Comparison of ENCODE assay signal across 11 mouse cellular contexts in genomic region chr13:40855266-40855665, GRCm38 (mm10). TPM values are rescaled to one million over a fixed set of nuclear protein-coding genes. Genes with fewer than 3 reads are reported as not detected.
A peak's percentile ranks its signal among the peaks of the same experiment; 100 is the strongest.
DNase-seq lines count a peak whose midpoint lies in the region; ATAC-seq and TF ChIP-seq lines count a peak whose summit lies in the region.
"Had no signal": no experiment of that assay in that cellular context is flagged by ENCODE, and none has a peak within 500 bp of the region (broad histone marks: within the 10 kb centered on the region; RNA-seq: fewer than 3 reads in every experiment).

No protein-coding gene starts in this region.

- no peak for TF ChIP-seq CTCF in lung, embryonic 14.5 days (IDR thresholded peaks at IDR 0.05; ENCODE audit: low read depth)

- DNase-seq in embryonic facial prominence, embryonic 10.5 days (ENCODE audit: low spot score), result no peak
- no peak for DNase-seq in lung, embryonic 14.5 days
- no peak for DNase-seq in lung, postnatal 4 days
- DNase-seq in kidney, adult 9 months, result peak; percentile 81
- no peak for DNase-seq in c-Kit-positive CD71-positive TER-119-positive erythroid progenitor cells, embryonic 14.5 days (ENCODE audit: low spot score)
- no peak for DNase-seq in adrenal gland, postnatal 10 days
- DNase-seq: cerebellum, adult 8-10 months had no signal

- no peak overlapping the region for H3K27ac ChIP-seq in embryonic facial prominence, embryonic 12.5 days
- no peak overlapping the region for H3K27ac ChIP-seq in embryonic facial prominence, embryonic 10.5 days (replicated peaks)
- no peak overlapping the region for H3K27ac ChIP-seq in lung, embryonic 14.5 days (ENCODE audit: low read depth)
- H3K27ac ChIP-seq in liver, embryonic 16.5 days (ENCODE audit: low read length), result peak overlapping the region; percentile 56
- H3K27ac ChIP-seq: midbrain, embryonic 15.5 days had no signal

- no peaks in the 10 kb centered on the region for H3K27me3 ChIP-seq in embryonic facial prominence, embryonic 12.5 days
- no peaks in the 10 kb centered on the region; the same call in 1 of the 2 replicates for H3K27me3 ChIP-seq in embryonic facial prominence, embryonic 10.5 days (replicated peaks; ENCODE audit: low read depth, poor library complexity, severe bottlenecking)
- H3K27me3 ChIP-seq in lung, embryonic 14.5 days (ENCODE audit: insufficient read depth, low read length), result no peaks in the 10 kb centered on the region
- no peaks in the 10 kb centered on the region for H3K27me3 ChIP-seq in liver, embryonic 16.5 days (ENCODE audit: control insufficient read depth, insufficient read depth, low read depth, low read length)
- H3K27me3 ChIP-seq: midbrain, embryonic 15.5 days had no signal

- 69% methylated on average over 6 of the region's 6 CpGs for WGBS in embryonic facial prominence, embryonic 12.5 days
- WGBS in embryonic facial prominence, embryonic 10.5 days, result 66% methylated on average over 6 of the region's 6 CpGs
- WGBS in lung, embryonic 14.5 days, result 69% methylated on average over 6 of the region's 6 CpGs
- WGBS in liver, embryonic 16.5 days (ENCODE audit: insufficient replicate concordance), result 64% methylated on average over 6 of the region's 6 CpGs

- H3K4me3 ChIP-seq in embryonic facial prominence, embryonic 12.5 days, result no peak overlapping the region
- no peak overlapping the region for H3K4me3 ChIP-seq in embryonic facial prominence, embryonic 10.5 days
- H3K4me3 ChIP-seq in lung, embryonic 14.5 days (ENCODE audit: low read depth, low read length), result peak overlapping the region; percentile 37; the same call in 1 of the 2 replicates
- H3K4me3 ChIP-seq in liver, embryonic 16.5 days (ENCODE audit: low read depth, low read length), result no peak overlapping the region

- H3K4me2 ChIP-seq in embryonic facial prominence, embryonic 12.5 days (replicated peaks), result peak overlapping the region; percentile 48
- peak overlapping the region; percentile 77 for H3K4me2 ChIP-seq in lung, embryonic 14.5 days
- H3K4me2 ChIP-seq in liver, embryonic 16.5 days (ENCODE audit: low read depth, low read length), result peak overlapping the region; percentile 63

- no peaks in the 10 kb centered on the region; the same call in 1 of the 2 replicates for H3K4me1 ChIP-seq in embryonic facial prominence, embryonic 12.5 days
- H3K4me1 ChIP-seq in embryonic facial prominence, embryonic 10.5 days, result peaks cover 22% of the 10 kb centered on the region
- 0 out of 2 replicates have a peak, but pooled peaks cover 2% of the 10 kb centered on the region for H3K4me1 ChIP-seq in lung, embryonic 14.5 days (ENCODE audit: insufficient read depth)
- no peaks in the 10 kb centered on the region; the same call in 1 of the 2 replicates for H3K4me1 ChIP-seq in liver, embryonic 16.5 days (ENCODE audit: control insufficient read depth, low read depth, low read length)

- no peaks in the 10 kb centered on the region for H3K36me3 ChIP-seq in embryonic facial prominence, embryonic 12.5 days
- H3K36me3 ChIP-seq in embryonic facial prominence, embryonic 10.5 days (replicated peaks), result no peaks in the 10 kb centered on the region
- H3K36me3 ChIP-seq in lung, embryonic 14.5 days (ENCODE audit: insufficient read depth), result no peaks in the 10 kb centered on the region
- H3K36me3 ChIP-seq in liver, embryonic 16.5 days (ENCODE audit: control insufficient read depth, insufficient read depth), result no peaks in the 10 kb centered on the region
- H3K36me3 ChIP-seq: hindbrain, embryonic 10.5 days; midbrain, embryonic 15.5 days had no signal

- no peak overlapping the region for H3K9ac ChIP-seq in embryonic facial prominence, embryonic 12.5 days
- H3K9ac ChIP-seq in lung, embryonic 14.5 days, result no peak overlapping the region
- H3K9ac ChIP-seq in liver, embryonic 16.5 days (ENCODE audit: low read depth, low read length), result no peak overlapping the region

- H3K9me3 ChIP-seq in embryonic facial prominence, embryonic 12.5 days, result no peaks in the 10 kb centered on the region
- H3K9me3 ChIP-seq in embryonic facial prominence, embryonic 10.5 days, result no peaks in the 10 kb centered on the region
- no peaks in the 10 kb centered on the region for H3K9me3 ChIP-seq in lung, embryonic 14.5 days (ENCODE audit: low read depth, low read length)
- H3K9me3 ChIP-seq in liver, embryonic 16.5 days (replicated peaks; ENCODE audit: control insufficient read depth, low read length), result no peaks in the 10 kb centered on the region
- H3K9me3 ChIP-seq: hindbrain, embryonic 10.5 days; midbrain, embryonic 15.5 days had no signal

- no peak for ATAC-seq in embryonic facial prominence, embryonic 12.5 days (ENCODE audit: insufficient number of reproducible peaks, insufficient read depth, low FRiP score, low TSS enrichment)
- ATAC-seq in lung, embryonic 14.5 days (ENCODE audit: insufficient read depth), result no peak
- no peak for ATAC-seq in liver, embryonic 16.5 days (ENCODE audit: low read depth)
- ATAC-seq: midbrain, embryonic 15.5 days had no signal

RNA-seq across cellular contexts. Expression of gene Gcnt2, which starts 4.3 kb away (rescaled TPM):
- 2.1 and 2.9 TPM in 2 replicates for polyA plus RNA-seq in embryonic facial prominence, embryonic 12.5 days (2016; fragmentation: Nextera tagmentation; extraction: Ambion mirVana)
- polyA plus RNA-seq in embryonic facial prominence, embryonic 10.5 days (2016; fragmentation: Nextera tagmentation; extraction: Ambion mirVana), result 2.1 and 2.9 TPM in 2 replicates
- polyA plus RNA-seq in lung, embryonic 14.5 days (2014; fragmentation: Nextera tagmentation; extraction: Ambion mirVana), result 2.5 and 3.2 TPM in 2 replicates
- polyA plus RNA-seq in liver, embryonic 16.5 days (2015; fragmentation: Nextera tagmentation; extraction: Ambion mirVana), result 2.2 and 3.1 TPM in 2 replicates
- 10 to 100 TPM; 11.3 to 12.8 TPM for total RNA-seq in adrenal gland, postnatal 10 days (2021)
